In genomic region chr11:94148931-94149491, GRCm38 (mm10) we compare ENCODE assay signal across 8 mouse cellular contexts.
DNase-seq lines count a peak whose midpoint lies in the region; ATAC-seq and TF ChIP-seq lines count a peak whose summit lies in the region.

No protein-coding gene starts in this region.

- DNase-seq in heart, adult 11 months: peak; percentile 96
- DNase-seq in heart, adult 8-10 months (ENCODE audit: low spot score): no peak
- DNase-seq in heart, postnatal 25 days (ENCODE audit: low spot score): peak; percentile 34
- DNase-seq in left cerebral cortex, postnatal 36 days (ENCODE audit: low spot score in 2 of 2): peak; percentile 84 to 89
- peak; percentile 37 for DNase-seq in stomach, postnatal 0 days (ENCODE audit: low spot score)

- no peaks in the 10 kb centered on the region for H3K4me1 ChIP-seq in brown adipose tissue, adult 24 weeks (ENCODE audit: control insufficient read depth, insufficient read depth, insufficient read length, low read length)
- H3K4me1 ChIP-seq in forebrain, embryonic 13.5 days: peaks cover 39% of the 10 kb centered on the region
- peaks cover 29% of the 10 kb centered on the region for H3K4me1 ChIP-seq in midbrain, embryonic 13.5 days (replicated peaks)
- no peaks in the 10 kb centered on the region for H3K4me1 ChIP-seq in stomach, postnatal 0 days (replicated peaks; ENCODE audit: control insufficient read depth, insufficient read depth)

- intact Hi-C loops in heart, postnatal 25 days (cut with DNase I): no loop called here
- intact Hi-C loops in left cerebral cortex, postnatal 36 days (cut with DNase I): loop anchor here (1.0 to 5.0 kb wide), 2 partner anchors 61 to 173 kb away; partner anchors contain the start of gene Luc7l3

- ATAC-seq in forebrain, embryonic 13.5 days: peak; percentile 71
- peak; percentile 77 for ATAC-seq in midbrain, embryonic 13.5 days
- ATAC-seq in stomach, postnatal 0 days (ENCODE audit: low FRiP score, low TSS enrichment): no peak

- H3K9me3 ChIP-seq in forebrain, embryonic 13.5 days (replicated peaks): no peaks in the 10 kb centered on the region
- no peaks in the 10 kb centered on the region for H3K9me3 ChIP-seq in midbrain, embryonic 13.5 days
- no peaks in the 10 kb centered on the region for H3K9me3 ChIP-seq in stomach, postnatal 0 days (ENCODE audit: control insufficient read depth, low read length)

- WGBS in forebrain, embryonic 13.5 days: under 1% methylated on average over 46 of the region's 46 CpGs
- under 1% methylated on average over 46 of the region's 46 CpGs for WGBS in midbrain, embryonic 13.5 days
- WGBS in stomach, postnatal 0 days: under 1% methylated on average over 46 of the region's 46 CpGs

- TF ChIP-seq EP300 in stomach, postnatal 0 days (optimal IDR thresholded peaks at IDR 0.05): no peak

- peak overlapping the region; percentile 77 for H3K9ac ChIP-seq in forebrain, embryonic 13.5 days
- peak overlapping the region; percentile 77 for H3K9ac ChIP-seq in midbrain, embryonic 13.5 days (replicated peaks)
- peak overlapping the region; percentile 61 for H3K9ac ChIP-seq in stomach, postnatal 0 days (ENCODE audit: low read length)

- H3K27me3 ChIP-seq in forebrain, embryonic 13.5 days: no peaks in the 10 kb centered on the region
- no peaks in the 10 kb centered on the region for H3K27me3 ChIP-seq in midbrain, embryonic 13.5 days
- no peaks in the 10 kb centered on the region for H3K27me3 ChIP-seq in stomach, postnatal 0 days (ENCODE audit: control insufficient read depth, insufficient read depth, low read length)

- no peak for TF ChIP-seq CTCF in stomach, postnatal 0 days (IDR thresholded peaks at IDR 0.05; ENCODE audit: low read depth)

- H3K36me3 ChIP-seq in forebrain, embryonic 13.5 days (ENCODE audit: poor library complexity, severe bottlenecking): no peaks in the 10 kb centered on the region
- no peaks in the 10 kb centered on the region for H3K36me3 ChIP-seq in midbrain, embryonic 13.5 days
- no peaks in the 10 kb centered on the region for H3K36me3 ChIP-seq in stomach, postnatal 0 days (ENCODE audit: control insufficient read depth, insufficient read depth, low read length)

- peak overlapping the region; percentile 62 for H3K4me3 ChIP-seq in brown adipose tissue, adult 24 weeks (ENCODE audit: insufficient read depth, low read depth, low read length)
- H3K4me3 ChIP-seq in forebrain, embryonic 13.5 days: peak overlapping the region; percentile 46
- H3K4me3 ChIP-seq in midbrain, embryonic 13.5 days (replicated peaks): peak overlapping the region; percentile 46
- peak overlapping the region; percentile 45 for H3K4me3 ChIP-seq in stomach, postnatal 0 days (ENCODE audit: low read depth, low read length)

- peak overlapping the region; percentile 64 for H3K27ac ChIP-seq in brown adipose tissue, adult 24 weeks (replicated peaks; ENCODE audit: low read depth, low read length)
- H3K27ac ChIP-seq in forebrain, embryonic 13.5 days: peak overlapping the region; percentile 85
- peak overlapping the region; percentile 85 for H3K27ac ChIP-seq in midbrain, embryonic 13.5 days
- H3K27ac ChIP-seq in stomach, postnatal 0 days (replicated peaks): no peak overlapping the region

- H3K4me2 ChIP-seq in forebrain, embryonic 13.5 days: peak overlapping the region; percentile 86
- H3K4me2 ChIP-seq in midbrain, embryonic 13.5 days (replicated peaks): peak overlapping the region; percentile 79
- H3K4me2 ChIP-seq in stomach, postnatal 0 days (replicated peaks; ENCODE audit: low read depth): peak overlapping the region; percentile 88
